Mouse (Mus musculus): Measurements from ENCODE around the gene Olfr378. TPM values are rescaled to one million over a fixed set of nuclear protein-coding genes. Genes with fewer than 3 reads are reported as not detected.

Gene Olfr378
- not detected in 2 replicates for polyA plus RNA-seq (2014; fragmentation: Nextera tagmentation; extraction: Ambion mirVana)

DNA sequence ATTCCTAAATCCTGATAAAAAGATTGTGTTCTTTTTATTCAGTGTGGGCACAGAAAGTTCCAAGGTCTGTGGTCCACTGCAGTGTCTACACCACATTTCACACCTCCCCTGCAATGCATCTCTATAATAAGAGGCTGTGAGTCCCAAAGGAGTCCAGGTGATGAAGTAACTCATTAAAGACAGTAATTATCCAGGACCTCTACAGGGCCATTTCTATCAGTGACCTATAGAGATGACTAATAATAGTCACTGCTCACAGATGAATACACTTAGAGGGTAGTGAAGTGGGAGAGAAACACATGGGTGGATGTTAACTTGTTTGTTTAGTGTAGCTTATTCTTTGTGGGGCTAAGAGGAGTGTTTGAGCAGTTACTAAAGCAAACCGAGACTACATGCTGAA lies at the start of gene Olfr378:
TSS of gene Olfr378 (minus strand) at position 101 of the 400 bp plus-strand sequence.
- H3K27ac ChIP-seq (ENCODE audit: low read depth, low read length): no peak within 1 kb of the TSS
- no peaks in the 10 kb centered on the region for H3K4me1 ChIP-seq (ENCODE audit: control insufficient read depth, insufficient read depth, low read length)
- DNase-seq (ENCODE audit: low spot score) (no peak), ATAC-seq (no peak)
- 90% methylated on average over 1 of the region's 1 CpGs for WGBS
- no peak within 1 kb of the TSS for H3K9ac ChIP-seq (ENCODE audit: low read length)
- H3K27me3 ChIP-seq (replicated peaks; ENCODE audit: control insufficient read depth, insufficient read depth, low read length): no peaks in the 10 kb centered on the region
- 0 out of 2 replicates have a peak, but pooled peaks cover 3% of the 10 kb centered on the region for H3K9me3 ChIP-seq (replicated peaks; ENCODE audit: control insufficient read depth, low read length)
- H3K4me2 ChIP-seq (ENCODE audit: low read length): no peak within 1 kb of the TSS
- H3K36me3 ChIP-seq (ENCODE audit: control insufficient read depth, insufficient read depth, low read length): no peaks in the 10 kb centered on the region
- no peak within 1 kb of the TSS for H3K4me3 ChIP-seq (ENCODE audit: low read depth, low read length)

DNA sequence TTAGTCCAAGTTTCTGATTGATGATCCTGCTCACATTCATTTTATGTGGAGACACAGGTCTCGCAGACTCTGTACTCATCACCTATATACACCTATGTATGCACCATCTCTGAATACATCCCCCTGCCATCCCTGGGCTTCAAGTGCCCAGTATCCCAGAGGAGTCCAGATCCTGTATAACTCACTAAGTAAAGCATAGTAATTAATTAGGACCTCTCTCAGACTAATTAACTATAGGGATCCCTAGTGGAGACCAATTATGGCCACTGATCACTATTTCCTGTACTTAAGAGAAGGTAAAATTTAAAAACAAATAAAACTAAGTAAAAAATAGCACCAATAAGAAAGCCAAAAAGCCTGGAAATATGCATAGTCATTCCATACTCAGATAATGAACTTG lies 29.1 kb upstream of the Olfr378 start, which contains the start of gene Olfr380:
TSS of gene Olfr380 (minus strand) at position 101 of the 400 bp plus-strand sequence.
- H3K36me3 ChIP-seq (ENCODE audit: control insufficient read depth, insufficient read depth, low read length): no peaks in the 10 kb centered on the region
- ATAC-seq (no peak), DNase-seq (ENCODE audit: low spot score) (no peak)
- no peak within 1 kb of the TSS for H3K4me3 ChIP-seq (ENCODE audit: low read depth, low read length)
- no peak within 1 kb of the TSS for H3K27ac ChIP-seq (ENCODE audit: low read depth, low read length)
- H3K27me3 ChIP-seq (replicated peaks; ENCODE audit: control insufficient read depth, insufficient read depth, low read length): no peaks in the 10 kb centered on the region
- no peaks in the 10 kb centered on the region for H3K9me3 ChIP-seq (replicated peaks; ENCODE audit: control insufficient read depth, low read length)
- no peaks in the 10 kb centered on the region for H3K4me1 ChIP-seq (ENCODE audit: control insufficient read depth, insufficient read depth, low read length)
- no peak within 1 kb of the TSS for H3K4me2 ChIP-seq (ENCODE audit: low read length)
- 90% methylated on average over 1 of the region's 1 CpGs for WGBS
- H3K9ac ChIP-seq (ENCODE audit: low read length): no peak within 1 kb of the TSS

DNA sequence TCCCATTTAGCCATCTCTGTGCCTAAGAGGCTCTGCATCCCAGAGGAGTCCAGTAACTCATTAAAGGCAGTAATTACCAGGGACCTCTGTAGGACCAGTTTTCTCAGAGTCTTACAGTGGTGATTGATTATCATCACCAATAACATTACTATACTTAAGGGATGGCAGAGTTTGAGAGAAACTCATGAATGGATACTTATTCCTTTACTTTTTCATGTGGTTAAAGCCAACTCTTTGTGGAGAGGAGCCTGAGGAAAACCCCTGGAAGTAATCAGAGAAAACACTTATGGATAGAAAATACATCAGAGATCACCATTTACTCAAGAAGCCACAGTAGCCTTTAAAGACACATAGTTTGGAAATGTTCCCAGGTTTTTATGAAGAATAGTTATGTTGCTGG lies 28.8 kb downstream of the Olfr378 start, which contains the start of gene Olfr1:
TSS of gene Olfr1 (minus strand) at position 101 of the 400 bp plus-strand sequence.
- Histone ChIP-seq H3K4me3 (ENCODE audit: low read depth, low read length) (no peak within 1 kb of the TSS), H3K36me3 (ENCODE audit: control insufficient read depth, insufficient read depth, low read length) (no peaks in the 10 kb centered on the region), H3K27ac (ENCODE audit: low read depth, low read length) (no peak within 1 kb of the TSS), H3K27me3 (replicated peaks; ENCODE audit: control insufficient read depth, insufficient read depth, low read length) (no peaks in the 10 kb centered on the region), H3K4me1 (ENCODE audit: control insufficient read depth, insufficient read depth, low read length) (no peaks in the 10 kb centered on the region), H3K4me2 (ENCODE audit: low read length) (no peak within 1 kb of the TSS), H3K9ac (ENCODE audit: low read length) (no peak within 1 kb of the TSS), H3K9me3 (replicated peaks; ENCODE audit: control insufficient read depth, low read length) (no peaks in the 10 kb centered on the region)
- ATAC-seq (no peak), DNase-seq (ENCODE audit: low spot score) (no peak)

DNA sequence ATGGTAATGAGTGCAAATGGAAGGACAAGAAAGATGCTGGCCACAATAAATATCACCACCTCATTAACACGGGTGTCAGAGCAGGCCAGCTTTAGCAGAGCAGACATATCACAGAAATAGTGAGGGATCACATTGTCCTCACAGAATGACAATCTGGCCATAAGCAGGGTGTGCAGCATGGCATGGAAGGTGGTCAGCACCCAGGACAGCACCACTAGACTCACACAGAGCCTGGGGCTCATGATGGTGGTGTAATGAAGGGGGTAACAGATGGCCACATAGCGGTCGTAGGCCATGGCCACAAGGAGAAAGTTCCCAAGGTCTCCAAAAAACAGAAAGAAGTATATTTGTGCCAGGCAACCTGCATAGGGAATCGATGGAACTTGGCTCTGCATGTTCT lies 32.9 kb downstream of the Olfr378 start:
- 70% methylated on average over 4 of the region's 4 CpGs for WGBS
- Histone ChIP-seq H3K9ac (ENCODE audit: low read length) (no peak overlapping the region), H3K36me3 (ENCODE audit: control insufficient read depth, insufficient read depth, low read length) (no peaks in the 10 kb centered on the region), H3K4me1 (ENCODE audit: control insufficient read depth, insufficient read depth, low read length) (no peaks in the 10 kb centered on the region), H3K27me3 (replicated peaks; ENCODE audit: control insufficient read depth, insufficient read depth, low read length) (no peaks in the 10 kb centered on the region), H3K9me3 (replicated peaks; ENCODE audit: control insufficient read depth, low read length) (no peaks in the 10 kb centered on the region), H3K4me3 (ENCODE audit: low read depth, low read length) (no peak overlapping the region), H3K27ac (ENCODE audit: low read depth, low read length) (no peak overlapping the region), H3K4me2 (ENCODE audit: low read length) (no peak overlapping the region)
- no peak for ATAC-seq
- no peak for DNase-seq (ENCODE audit: low spot score)

Other genes with a start within 250 kb of the Olfr378 start
- gene Ctns, start 229.4 kb downstream of the Olfr378 start, polyA plus RNA-seq (2014; fragmentation: Nextera tagmentation; extraction: Ambion mirVana): 17.6 and 19.7 TPM in 2 replicates
- 1.1 and 1.5 TPM in 2 replicates for gene Shpk, start 229.0 kb downstream of the Olfr378 start, polyA plus RNA-seq (2014; fragmentation: Nextera tagmentation; extraction: Ambion mirVana)
- gene Trpv1, start 194.2 kb downstream of the Olfr378 start, polyA plus RNA-seq (2014; fragmentation: Nextera tagmentation; extraction: Ambion mirVana): 0.09 TPM in 1 of 2 replicates, not detected in the other
- 0.14 TPM in 1 of 2 replicates, not detected in the other for gene Trpv3, start 161.1 kb downstream of the Olfr378 start, polyA plus RNA-seq (2014; fragmentation: Nextera tagmentation; extraction: Ambion mirVana)
- 0.74 and 0.91 TPM in 2 replicates for gene Aspa, start 98.9 kb downstream of the Olfr378 start, polyA plus RNA-seq (2014; fragmentation: Nextera tagmentation; extraction: Ambion mirVana)
- not detected in 2 replicates for gene Gm49340, start 98.7 kb downstream of the Olfr378 start, polyA plus RNA-seq (2014; fragmentation: Nextera tagmentation; extraction: Ambion mirVana)
- gene Spata22, start 98.7 kb downstream of the Olfr378 start, polyA plus RNA-seq (2014; fragmentation: Nextera tagmentation; extraction: Ambion mirVana): not detected in 2 replicates
- not detected in 2 replicates for gene Olfr20, start 77.7 kb downstream of the Olfr378 start, polyA plus RNA-seq (2014; fragmentation: Nextera tagmentation; extraction: Ambion mirVana)
- gene Olfr376, start 57.2 kb downstream of the Olfr378 start, polyA plus RNA-seq (2014; fragmentation: Nextera tagmentation; extraction: Ambion mirVana): not detected in 2 replicates
- gene Olfr1, start 28.9 kb downstream of the Olfr378 start, polyA plus RNA-seq (2014; fragmentation: Nextera tagmentation; extraction: Ambion mirVana): not detected in 2 replicates
- not detected in 2 replicates for gene Olfr380, start 29.0 kb upstream of the Olfr378 start, polyA plus RNA-seq (2014; fragmentation: Nextera tagmentation; extraction: Ambion mirVana)
- gene Olfr381, start 63.1 kb upstream of the Olfr378 start, polyA plus RNA-seq (2014; fragmentation: Nextera tagmentation; extraction: Ambion mirVana): not detected in 2 replicates
- gene Olfr382, start 88.7 kb upstream of the Olfr378 start, polyA plus RNA-seq (2014; fragmentation: Nextera tagmentation; extraction: Ambion mirVana): not detected in 2 replicates
- not detected in 2 replicates for gene Olfr385, start 164.5 kb upstream of the Olfr378 start, polyA plus RNA-seq (2014; fragmentation: Nextera tagmentation; extraction: Ambion mirVana)
- not detected in 2 replicates for gene Olfr384, start 170.1 kb upstream of the Olfr378 start, polyA plus RNA-seq (2014; fragmentation: Nextera tagmentation; extraction: Ambion mirVana)

All from forebrain, embryonic 14.5 days (tissue).